Mouse (Mus musculus) hematopoietic stem cell, adult 5-6 weeks (primary cell): ENCODE measurements around the gene Mrps27. TPM values are rescaled to one million over a fixed set of nuclear protein-coding genes. Genes with fewer than 3 reads are reported as not detected.

Source experiments
- ATAC-seq, 2 experiments: fragments of 125-278 bp in 1 of 2; replicated peaks in 1 of 2; 2 replicates each; pipeline ENCODE4 v1.8.0; 2016 to 2017; ENCODE audit warnings: inconsistent platforms in 2 of 2, mild to moderate bottlenecking in 2 of 2, moderate number of reproducible peaks in 2 of 2, low read depth in 1 of 2, moderate TSS enrichment in 1 of 2; ENCODE audit not compliant: low FRiP score in 2 of 2, poor library complexity in 2 of 2, severe bottlenecking in 2 of 2, insufficient read depth in 1 of 2, low TSS enrichment in 1 of 2
- total RNA-seq: library from RNA; stranded (forward); fragments of 172-1452, 232-1000 nt; gene quantifications from 2 replicates; pipeline ENCODE4 v1.2.3, GENCODE M21; 2017

The Mrps27 gene
- total RNA-seq, 1 experiment from 2014 or later: 28.5 TPM

GRCm38 (mm10) chr13:99410611-99411515 is 66.3 kb downstream of the Mrps27 start:
- ATAC-seq: no peak

GRCm38 (mm10) chr13:99411761-99412160 is 67.2 kb downstream of the Mrps27 start:
- ATAC-seq: no peak

DNA sequence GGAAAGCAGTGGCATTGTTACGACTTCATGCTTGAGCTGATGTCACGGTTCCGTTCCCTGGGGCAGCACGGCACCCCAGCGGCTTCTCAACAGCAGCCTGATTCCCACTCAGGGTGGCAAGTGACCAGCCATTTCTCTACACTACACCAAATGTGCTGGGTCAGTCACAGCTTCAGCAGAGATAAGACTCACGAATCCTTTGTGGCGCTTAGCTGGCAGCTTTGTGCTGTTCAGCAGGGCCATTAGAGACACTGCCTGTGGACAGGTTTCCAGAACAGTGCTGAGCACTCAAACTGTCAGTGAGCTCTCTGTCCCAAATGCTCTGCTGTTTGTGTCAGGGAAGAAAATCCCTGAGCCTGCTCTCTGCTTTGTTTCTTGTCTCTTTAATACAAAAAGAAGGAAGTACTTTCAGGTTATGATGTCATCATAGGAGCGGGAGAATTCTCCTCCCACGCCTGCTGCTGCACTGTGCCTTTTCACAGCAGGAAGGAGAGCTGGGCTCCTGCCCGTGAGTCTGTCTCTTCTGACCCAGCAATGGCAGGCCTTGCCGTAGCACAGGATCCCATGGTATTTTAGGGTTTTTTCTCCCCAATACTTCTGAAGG is 68.0 kb downstream of the Mrps27 start:
- ATAC-seq: peak; percentile 87 to 91

DNA sequence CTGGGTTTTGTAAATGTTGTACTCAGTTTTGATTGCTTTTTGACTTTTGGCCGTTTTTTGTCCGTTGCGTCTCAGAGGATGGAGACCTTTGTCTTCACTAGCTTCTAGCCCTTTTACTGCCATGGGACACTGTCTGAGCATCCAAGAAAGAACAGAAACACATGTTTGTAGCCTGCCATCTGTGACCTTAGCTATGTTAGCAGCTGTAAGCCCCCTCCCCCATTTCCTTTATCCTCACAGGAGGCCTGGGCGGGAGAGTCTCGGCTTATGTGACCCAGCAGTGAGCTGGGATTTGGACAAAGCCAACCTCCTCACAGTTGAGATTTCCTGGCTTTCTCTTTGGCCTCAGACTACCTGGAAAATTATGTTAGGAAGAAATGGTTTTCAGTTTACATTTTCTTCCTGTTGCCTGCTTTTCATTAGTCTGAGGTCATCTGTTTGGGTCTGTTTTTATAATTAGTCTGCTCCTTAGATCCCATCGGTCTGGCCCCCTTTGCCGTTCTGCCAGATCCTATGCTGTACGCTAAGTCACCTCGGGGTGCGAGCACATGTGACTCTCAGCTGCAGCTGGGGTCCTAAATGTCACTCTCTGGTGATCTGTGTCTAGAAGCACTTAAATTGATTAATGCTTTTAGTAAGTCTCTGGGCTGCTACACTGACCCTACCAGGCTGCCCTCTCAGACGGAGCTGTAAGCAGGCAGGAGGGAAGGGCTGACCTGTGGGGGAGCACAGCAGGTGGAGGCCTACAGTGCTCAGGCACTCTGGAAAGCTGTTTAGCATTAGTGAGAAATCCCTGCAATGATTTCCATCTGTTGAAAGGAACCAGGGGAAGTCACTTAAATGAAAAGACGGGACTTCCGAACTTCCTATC is 69.1 kb downstream of the Mrps27 start:
- ATAC-seq: no peak

DNA sequence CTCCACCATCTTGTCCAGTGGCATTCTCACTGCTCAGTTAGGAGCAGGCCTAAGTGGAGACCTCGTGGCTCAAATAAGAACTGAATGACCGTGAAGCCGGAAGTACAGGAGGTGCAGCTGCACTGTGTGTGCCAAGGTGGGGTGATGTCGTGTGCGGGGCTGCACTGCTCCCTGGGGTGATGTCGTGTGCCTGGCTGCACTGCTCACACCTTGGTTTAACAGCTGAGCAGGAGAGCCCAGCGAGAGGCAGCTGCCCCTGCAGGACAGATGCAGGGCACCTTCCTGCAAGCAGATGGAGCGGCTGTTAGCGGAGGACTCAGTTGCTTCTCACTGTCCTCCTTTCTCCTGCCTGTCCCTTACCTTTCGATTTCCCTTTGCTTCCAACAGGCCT is 69.8 kb downstream of the Mrps27 start:
- no peak for ATAC-seq

GRCm38 (mm10) chr13:99416601-99417000 is 72.0 kb downstream of the Mrps27 start:
- no peak for ATAC-seq

- ATAC-seq: no peak
These were observed 79.0 kb downstream of the Mrps27 start for GRCm38 (mm10) chr13:99423581-99423980.

- ATAC-seq: peak in 1 of 2 experiments; percentile 42; a peak in 2 of 4 replicates
These were observed 88.8 kb downstream of the Mrps27 start for GRCm38 (mm10) chr13:99433068-99434008.

- no peak for ATAC-seq
These were observed 89.9 kb downstream of the Mrps27 start for GRCm38 (mm10) chr13:99434494-99434893.

DNA sequence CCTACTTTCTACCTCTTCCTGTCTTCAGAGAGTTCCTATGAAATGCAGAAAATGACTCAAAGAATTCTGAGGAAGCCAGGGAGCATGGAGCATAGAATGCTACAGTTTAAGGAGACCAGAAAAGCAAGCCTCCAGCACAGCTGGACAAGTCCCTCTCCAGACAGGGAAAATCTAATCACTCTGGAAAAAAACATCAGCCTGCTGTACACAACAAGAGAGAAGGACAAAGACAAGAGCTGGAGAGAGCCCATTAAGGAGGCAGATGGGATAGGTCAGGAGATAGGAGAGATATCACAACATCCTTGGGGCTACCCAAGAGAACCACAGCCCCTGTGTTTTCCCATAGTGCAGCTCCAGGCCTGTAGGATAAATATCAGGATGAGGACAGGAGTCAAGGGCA is 92.5 kb downstream of the Mrps27 start:
- ATAC-seq: no peak

GRCm38 (mm10) chr13:99439357-99439756 is 94.8 kb downstream of the Mrps27 start:
- ATAC-seq: no peak

GRCm38 (mm10) chr13:99440228-99440627 is 95.6 kb downstream of the Mrps27 start:
- ATAC-seq: no peak

DNA sequence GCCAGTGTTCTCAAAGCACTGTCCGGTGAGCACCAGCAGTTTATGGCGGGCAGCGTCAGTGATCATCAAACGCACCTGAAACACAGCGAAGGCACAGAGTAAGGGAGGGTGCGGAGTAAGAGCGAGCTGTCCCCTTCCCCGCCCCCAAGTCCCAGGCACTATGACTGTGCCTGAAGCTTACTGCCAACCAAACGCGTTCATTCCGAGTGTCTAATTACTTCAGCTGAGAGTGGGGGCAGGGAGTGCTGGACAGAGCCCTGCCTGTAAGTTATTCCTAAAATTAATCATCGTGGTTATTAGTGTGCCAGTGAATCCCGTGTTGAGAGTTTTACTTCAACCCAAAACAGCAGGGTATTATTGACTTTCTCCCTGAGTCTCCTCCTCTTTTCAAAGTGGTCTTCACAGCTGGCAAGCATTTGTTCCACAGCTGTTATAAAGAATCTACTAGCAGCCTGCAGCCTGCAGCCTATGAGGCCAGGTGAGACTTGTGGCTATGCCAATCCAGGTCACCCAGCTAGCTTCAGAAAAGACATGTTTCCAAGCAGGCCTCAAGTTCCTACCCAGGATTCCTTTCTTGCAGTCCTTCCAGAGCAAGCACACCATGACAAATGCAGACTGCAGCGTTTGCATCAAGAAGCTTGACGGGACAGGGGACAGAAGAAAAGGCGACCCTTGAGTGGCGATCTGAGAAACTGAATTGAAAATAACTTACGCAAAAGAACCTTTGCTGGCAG is 97.3 kb downstream of the Mrps27 start:
- no peak for ATAC-seq

DNA sequence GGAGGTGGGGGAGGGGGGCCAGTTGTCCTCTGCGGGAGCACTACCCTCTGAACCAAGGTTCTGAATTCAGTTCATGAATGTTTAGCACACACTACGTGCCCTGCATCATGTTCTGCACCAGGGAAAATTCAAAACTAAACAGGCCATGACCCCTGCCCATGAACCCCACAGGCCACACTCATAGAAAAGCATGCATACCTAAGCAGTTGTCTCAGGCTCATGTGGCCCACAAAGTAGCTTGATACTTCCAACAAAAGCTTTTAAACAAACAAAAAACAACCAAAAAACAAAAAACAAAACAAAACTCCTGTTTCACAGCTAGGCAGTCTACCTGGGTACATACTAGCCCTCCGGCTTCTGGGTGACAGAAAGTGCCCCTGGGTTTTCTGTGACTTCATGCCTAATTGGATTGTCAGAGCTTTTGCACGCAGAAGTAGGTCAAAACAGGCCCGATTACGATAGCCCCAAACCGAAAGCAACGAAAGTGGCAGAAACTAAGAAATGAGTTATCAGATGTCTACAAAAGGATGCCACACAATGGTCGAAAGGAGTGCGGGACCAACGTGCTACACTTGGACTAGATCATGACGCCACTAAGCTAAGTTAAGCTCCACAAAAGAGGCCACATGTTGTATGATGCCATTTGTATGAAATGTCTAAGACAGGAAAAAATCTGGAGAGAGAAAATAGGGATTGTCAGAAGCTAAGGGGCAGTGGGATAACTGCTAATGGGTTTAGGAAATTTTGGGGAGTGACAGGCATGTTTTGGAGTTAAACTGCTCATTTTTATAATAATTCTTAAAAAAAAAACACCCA is 98.1 kb downstream of the Mrps27 start:
- ATAC-seq: no peak

- no peak for ATAC-seq
These were observed 99.0 kb downstream of the Mrps27 start for GRCm38 (mm10) chr13:99443484-99444175.
